Mouse (Mus musculus) skeletal muscle tissue, postnatal 0 days (tissue): ENCODE data around the gene Timmdc1. TPM values are rescaled to one million over a fixed set of nuclear protein-coding genes. Genes with fewer than 3 reads are reported as not detected.

ENCODE experiments used
- polyA plus RNA-seq: library from polyadenylated mRNA; unstranded; fragments of >200 nt; fragmentation: Nextera tagmentation; extraction: Ambion mirVana; gene quantifications from 2 replicates; pipeline ENCODE4 v1.2.1, GENCODE M21; 2015

Timmdc1 gene
- 30.5 and 32.8 TPM in 2 replicates for polyA plus RNA-seq

GRCm38 (mm10) chr16:38522129-38523084 is at the start of gene Timmdc1:
TSS of gene Timmdc1 (minus strand) at chr16:38522663.

GRCm38 (mm10) chr16:38558221-38558748 is 35.8 kb upstream of the Timmdc1 start, which contains the start of gene Tmem39a:
TSS of gene Tmem39a (plus strand) at chr16:38558698.

GRCm38 (mm10) chr16:38549479-38550396 is 27.3 kb upstream of the Timmdc1 start, which contains the start of gene Poglut1:
TSS of gene Poglut1 (minus strand) at chr16:38550258.

GRCm38 (mm10) chr16:38455511-38456418 is 66.7 kb downstream of the Timmdc1 start, which contains the start of gene Cd80:
TSS of gene Cd80 (plus strand) at chr16:38455561.

GRCm38 (mm10) chr16:38452442-38453202 is 69.8 kb downstream of the Timmdc1 start, which contains the start of gene Adprh:
TSS of gene Adprh (minus strand) at chr16:38452703.

Other genes with a start within 250 kb of the Timmdc1 start
- not detected in 2 replicates for gene Nr1i2, start 227.8 kb downstream of the Timmdc1 start, polyA plus RNA-seq
- gene Maats1, start 180.5 kb downstream of the Timmdc1 start, polyA plus RNA-seq, result 0.05 and 0.06 TPM in 2 replicates
- gene Cox17, start 175.7 kb downstream of the Timmdc1 start, polyA plus RNA-seq, result 266 and 297 TPM in 2 replicates
- not detected in 2 replicates for gene Gm21987, start 175.6 kb downstream of the Timmdc1 start, polyA plus RNA-seq
- 40.2 and 51.2 TPM in 2 replicates for gene Popdc2, start 160.5 kb downstream of the Timmdc1 start, polyA plus RNA-seq
- gene Pla1a, start 89.5 kb downstream of the Timmdc1 start, polyA plus RNA-seq, result 1.2 and 1.7 TPM in 2 replicates
- gene Adprh, start 70.0 kb downstream of the Timmdc1 start, polyA plus RNA-seq, result 66.3 and 83.9 TPM in 2 replicates
- gene Cd80, start 67.1 kb downstream of the Timmdc1 start, polyA plus RNA-seq, result 0.17 and 0.22 TPM in 2 replicates
- gene Poglut1, start 27.6 kb upstream of the Timmdc1 start, polyA plus RNA-seq, result 12.1 and 12.6 TPM in 2 replicates
- 33.9 and 40.7 TPM in 2 replicates for gene Tmem39a, start 36.0 kb upstream of the Timmdc1 start, polyA plus RNA-seq
- gene Arhgap31, start 190.6 kb upstream of the Timmdc1 start, polyA plus RNA-seq, result 5.9 and 6.9 TPM in 2 replicates
- 7.3 and 9.4 TPM in 2 replicates for gene B4galt4, start 219.6 kb upstream of the Timmdc1 start, polyA plus RNA-seq